Mouse (Mus musculus) retina, postnatal 7 days (tissue): ENCODE results near the gene Dnajb11.

Experiments used
- DNase-seq: peaks from one replicate; pipeline ENCODE4 v3.0.0-alpha.2; 2012; ENCODE audit warnings: low read depth, low spot score

Gene Dnajb11

DNA sequence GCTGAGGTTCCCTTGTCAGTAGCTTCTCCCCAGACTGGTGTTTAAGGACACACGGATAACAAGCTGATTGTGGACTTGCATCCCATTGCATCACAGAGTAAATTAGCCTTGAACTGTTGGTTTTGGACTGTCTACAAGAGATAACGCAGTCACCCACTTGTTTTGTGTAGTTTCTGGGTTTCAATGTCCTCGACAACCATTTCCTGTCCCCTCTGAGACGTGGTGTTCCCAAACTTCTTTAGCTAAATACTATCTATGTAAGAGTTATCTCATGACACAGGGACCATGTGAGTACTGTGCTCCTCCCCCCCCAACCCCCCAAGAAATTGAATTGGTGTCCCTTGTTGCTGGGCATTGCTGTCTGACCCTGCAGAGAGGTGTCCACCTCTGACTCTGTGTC, 23.8 kb downstream of the Dnajb11 start:
- no peak for DNase-seq

DNA sequence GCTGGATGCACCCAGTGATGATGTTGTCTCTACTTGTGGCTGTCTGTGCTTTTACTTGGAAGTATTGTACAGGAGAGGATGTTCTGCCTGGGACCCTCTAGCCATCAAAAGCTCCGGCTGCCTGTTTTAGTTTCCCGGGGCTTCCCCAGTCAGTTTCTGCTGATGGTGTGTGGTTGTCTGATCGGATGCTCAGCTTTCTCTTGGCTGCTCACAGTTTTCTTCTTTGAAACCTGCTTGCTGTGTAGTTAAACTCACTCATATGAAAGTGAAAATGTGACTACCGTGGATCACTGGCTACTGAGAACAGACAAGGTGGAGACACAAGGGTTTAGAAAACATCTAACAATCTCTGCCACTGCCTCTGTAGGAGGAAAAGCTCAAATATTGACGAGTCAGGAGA, 25.8 kb downstream of the Dnajb11 start:
- no peak for DNase-seq

DNA sequence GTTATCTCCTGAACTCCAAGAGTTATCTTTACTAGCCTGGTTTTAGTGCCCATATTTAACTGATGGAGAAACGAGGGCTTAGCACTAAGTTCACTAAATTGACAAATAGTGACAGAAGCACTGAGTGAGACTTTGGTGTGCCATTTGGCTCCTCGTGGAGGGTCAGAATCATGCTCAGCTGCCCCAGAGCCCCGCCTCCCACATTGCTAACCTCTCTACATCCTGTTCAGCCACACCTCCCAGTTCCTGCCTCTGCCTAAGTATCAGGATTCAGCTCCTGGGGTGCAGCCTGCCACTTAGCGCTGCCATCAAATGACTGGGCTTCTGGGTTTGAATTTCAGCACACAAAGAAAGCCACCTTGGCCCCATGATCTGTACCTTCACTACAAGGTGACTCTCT, 27.7 kb downstream of the Dnajb11 start:
- DNase-seq = no peak

DNA sequence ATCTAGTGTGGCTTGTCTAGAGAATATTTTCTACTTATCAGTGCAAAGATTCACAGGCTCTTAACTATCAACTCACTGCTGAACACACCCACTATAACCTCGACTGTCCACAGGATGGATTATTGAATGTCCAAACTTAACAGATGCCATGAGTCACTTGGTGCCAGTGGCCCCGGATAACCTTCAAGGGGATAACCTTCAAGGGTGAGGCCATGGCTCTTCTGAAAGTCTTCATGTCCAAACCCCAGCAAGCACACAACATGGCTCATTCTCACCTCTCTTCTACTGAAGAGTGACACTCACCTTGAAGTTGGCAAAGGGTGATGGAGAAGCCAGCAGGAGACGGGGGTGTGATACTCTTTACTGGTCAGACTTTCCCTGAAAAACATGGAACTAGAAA, 29.1 kb downstream of the Dnajb11 start:
- DNase-seq = no peak

DNA sequence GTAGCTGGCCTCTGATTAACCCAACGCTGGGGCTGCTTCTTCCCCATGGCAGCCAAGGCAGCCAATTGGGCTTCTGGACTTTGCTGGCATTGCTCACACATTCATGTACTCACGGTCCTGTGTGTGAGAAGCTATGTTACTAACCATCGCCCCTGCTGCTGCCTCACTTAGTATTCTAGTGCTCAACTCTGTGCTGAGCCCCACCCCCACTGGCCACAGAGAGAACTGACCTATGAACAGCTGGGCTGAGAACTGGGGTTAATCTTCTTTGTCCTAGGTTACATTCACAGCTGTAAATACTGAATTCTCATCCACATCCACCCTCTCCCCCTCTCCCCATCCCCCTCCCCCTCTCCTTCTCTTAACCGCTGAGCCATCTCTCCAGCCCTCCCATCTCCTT, 31.2 kb downstream of the Dnajb11 start:
- DNase-seq = no peak

DNA sequence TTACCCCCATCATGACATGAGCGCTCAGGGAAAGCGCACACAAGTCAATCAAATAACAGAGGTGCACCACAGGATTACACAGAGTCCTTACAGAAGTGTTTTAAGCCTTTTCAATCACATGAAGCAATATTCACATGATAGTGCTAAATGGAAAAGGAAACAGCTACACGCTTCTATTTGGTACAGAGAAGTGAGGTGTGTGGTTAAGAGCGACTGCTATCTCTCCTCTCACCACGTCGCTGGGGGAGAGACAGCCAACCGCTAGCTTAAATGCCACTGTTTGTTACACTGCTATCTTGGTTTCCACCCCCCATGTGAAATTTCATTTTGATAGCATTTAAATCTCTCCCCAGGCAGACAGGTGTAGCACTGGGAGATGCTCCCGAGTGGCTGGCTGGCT, 32.1 kb downstream of the Dnajb11 start:
- no peak for DNase-seq

DNA sequence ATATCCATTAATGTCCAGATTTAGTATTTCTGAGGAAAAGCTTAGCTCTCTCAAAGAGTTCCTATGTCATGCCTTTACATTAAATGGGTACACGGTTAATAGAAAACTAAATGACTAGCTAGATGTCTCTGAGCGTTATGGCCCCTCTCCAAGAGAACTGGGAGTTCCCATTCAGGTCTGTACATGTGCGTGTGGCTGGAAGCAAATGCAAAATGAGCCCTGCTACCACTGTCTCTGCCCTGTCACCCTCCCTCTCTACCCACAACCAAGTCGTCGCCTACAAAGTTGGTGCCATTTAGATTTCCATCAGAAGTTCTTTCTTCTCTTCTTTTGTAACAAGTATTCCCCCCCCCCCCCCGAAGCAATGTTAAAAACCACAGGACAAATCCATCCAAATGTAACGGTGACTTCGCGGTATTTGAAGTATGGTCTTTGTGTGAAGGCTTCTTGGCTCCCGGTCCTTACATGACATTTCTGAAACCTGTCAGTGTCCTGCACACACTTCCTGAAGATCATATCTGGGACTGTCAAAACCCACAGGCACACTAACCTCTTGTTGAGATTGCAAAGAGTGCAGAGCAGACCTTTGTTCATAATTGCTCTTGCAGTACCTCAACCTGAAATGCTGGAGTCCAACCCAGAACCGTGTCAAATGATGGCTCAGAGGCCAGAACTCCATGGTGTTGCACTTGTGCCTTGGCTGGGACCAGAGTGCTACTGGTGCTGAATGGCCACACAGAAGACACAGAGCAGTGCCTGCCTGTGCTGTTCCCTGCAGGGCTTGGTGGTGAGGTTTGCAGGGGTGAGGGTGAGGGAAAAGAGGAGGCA, 33.3 kb downstream of the Dnajb11 start, which contains the start of gene Ahsg:
Ahsg (plus strand) TSS at position 595 of the 828 bp plus-strand sequence.
- DNase-seq = no peak

DNA sequence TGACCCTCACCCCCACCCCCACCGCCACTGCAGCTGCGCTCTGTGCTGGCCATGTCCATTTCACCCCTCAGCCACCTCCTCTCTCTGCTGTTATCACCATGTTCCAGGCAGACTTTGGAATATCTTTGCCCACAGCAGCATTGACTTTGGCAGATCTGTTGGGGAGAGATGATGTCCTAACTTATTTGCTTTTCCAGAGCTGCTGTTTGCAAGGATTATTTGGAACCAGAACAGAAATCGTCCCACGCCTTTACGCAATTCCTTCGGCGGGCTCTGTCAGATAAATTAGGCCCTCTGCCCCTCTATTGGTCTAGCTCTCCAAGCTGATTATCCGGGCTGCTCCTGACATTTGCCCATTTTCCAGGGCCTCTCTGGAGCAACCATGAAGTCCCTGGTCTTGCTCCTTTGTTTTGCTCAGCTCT, 34.1 kb downstream of the Dnajb11 start:
- DNase-seq = no peak

DNA sequence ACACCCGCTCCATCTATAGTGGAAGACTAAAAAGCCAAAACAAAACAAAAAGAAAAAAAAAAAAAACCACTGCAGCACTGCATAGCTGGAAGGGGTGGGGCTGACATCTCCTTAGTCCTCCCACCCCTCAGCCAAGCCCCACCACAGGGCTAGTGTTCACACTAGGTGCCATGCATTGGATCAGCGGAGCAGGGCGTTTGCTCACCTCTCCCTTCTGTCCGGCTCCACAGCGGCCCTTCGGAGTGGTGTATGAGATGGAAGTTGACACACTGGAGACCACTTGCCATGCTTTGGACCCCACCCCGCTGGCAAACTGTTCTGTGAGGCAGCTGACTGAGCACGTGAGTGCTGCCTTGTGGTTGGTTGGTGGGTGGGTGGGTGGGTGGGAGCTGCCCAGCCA, 36.5 kb downstream of the Dnajb11 start:
- DNase-seq = no peak

DNA sequence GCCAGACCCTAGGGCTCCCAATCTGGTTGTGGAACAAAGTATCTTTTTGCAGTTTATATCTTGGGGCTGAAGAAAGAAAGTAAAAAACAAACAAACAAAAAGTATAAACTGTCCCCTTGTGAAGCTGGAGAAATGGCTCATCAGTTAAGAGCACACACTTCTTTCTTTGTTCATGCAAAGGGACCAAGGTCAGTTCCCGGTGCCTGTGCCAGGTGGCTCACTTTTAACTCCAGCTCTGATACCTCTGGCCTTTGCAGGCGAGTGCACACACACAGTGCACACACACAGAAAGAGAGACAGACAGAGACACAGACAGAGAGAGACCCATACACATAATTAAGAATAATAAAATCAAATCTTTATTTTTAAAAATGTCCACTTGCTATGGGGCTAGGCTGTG, 39.0 kb downstream of the Dnajb11 start:
- no peak for DNase-seq

DNA sequence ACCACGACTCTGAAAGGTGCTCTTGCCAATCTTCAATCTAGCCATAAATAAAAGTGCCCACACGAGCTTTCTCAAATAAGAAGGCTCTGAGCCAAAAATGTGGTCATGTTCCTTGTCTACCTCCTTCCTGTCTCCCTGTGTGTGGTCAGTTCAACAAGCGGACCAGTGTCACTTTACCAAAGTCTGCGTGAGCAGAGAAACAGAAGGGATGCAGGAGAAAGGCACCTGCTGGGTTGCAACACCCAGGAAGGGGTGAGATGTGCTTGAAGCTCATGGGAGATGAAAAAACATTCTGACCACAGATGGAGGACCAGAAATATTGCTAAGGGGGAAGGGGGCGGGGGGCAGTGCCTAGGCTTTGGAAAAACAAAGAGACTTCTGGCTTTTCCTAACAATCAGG, 41.7 kb downstream of the Dnajb11 start:
- DNase-seq = no peak

DNA sequence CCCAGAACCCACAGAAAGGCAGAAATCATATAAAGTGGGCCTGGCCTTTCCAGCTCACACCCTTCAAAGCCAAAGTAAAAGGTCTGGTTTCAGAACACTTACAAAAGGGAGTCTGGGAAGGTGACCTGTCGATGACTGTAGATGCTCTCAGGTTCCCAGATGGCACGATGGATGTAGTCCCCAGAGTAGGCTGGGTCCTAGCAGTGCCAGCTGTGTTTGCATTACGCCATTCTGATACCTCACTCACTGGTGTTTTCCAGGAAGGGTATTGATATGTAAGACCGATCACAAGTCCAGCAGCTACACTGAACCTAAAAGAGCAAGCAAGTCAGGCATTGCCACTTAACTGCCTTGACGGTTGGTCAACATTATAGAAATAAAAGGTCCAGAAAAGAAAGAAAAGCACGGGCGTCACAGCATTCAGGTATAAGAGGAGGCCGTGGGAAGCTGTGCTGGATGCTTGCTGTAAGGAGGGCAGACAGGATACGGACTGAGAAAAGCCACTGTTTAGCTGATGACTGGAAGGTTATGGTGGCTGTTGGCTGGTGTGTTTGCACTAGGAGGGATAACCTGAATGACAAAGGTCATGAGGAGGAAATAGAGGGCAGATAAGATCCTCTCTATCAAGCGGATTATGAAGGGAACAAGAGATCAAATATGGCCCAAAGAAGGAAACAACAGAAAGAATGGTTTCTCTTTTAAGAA, 42.4 kb downstream of the Dnajb11 start:
- no peak for DNase-seq

DNA sequence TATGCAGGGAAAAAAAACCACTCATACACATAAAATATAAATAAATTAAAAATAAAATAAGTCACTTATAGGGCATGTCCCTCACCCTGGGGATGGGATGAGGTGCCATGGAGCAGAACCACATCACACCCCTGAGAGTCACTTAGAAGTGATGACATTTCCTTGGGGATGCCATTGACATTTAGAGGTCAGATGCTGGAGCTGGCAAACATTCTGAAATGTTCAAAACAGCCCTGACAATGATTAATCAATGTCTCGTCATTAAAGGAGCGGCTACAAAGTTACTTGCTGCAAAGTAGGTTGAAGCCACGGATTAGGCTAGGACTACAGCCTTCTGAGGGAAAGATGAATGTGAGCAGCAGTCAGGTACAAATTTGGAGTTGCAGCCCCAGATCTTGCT, 43.7 kb downstream of the Dnajb11 start:
- DNase-seq = no peak

DNA sequence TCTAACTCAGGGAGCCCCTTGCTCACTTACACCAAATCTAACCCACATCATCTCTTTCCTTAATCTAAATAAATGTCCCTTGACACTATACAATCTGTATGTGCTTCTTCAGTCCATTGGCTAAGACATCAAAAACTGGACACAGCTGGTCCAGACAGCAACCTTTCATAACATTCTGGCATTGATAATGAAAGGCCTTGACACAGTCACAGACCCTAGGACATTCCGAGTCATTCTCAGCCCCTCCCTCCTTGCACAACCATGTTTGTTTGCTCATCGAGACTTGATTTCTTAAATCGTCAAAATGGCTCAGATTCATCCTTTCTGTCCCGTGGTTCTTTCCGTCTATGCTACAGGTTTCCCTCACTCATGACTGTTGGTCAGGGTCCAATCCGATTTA, 51.6 kb downstream of the Dnajb11 start:
- DNase-seq = no peak

DNA sequence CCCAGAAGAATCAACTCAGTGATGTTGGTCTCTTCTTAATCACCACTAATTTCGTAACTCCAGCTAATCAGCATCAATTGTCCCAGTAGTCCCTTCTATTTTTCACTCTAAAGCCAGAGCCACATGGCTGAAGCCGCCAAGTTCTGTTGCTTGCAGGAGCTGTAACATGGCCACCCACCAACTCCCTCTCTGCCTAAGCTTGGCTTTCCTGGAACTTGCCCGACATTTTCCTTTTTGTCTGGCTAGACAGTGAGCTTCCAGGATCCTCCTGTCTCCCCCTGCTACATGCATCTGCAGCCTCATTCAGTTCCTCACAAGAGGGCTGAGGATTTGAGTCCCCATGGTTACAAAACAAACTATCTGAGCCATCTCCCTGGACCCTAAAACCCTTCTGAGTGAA, 54.3 kb downstream of the Dnajb11 start:
- DNase-seq = no peak

DNA sequence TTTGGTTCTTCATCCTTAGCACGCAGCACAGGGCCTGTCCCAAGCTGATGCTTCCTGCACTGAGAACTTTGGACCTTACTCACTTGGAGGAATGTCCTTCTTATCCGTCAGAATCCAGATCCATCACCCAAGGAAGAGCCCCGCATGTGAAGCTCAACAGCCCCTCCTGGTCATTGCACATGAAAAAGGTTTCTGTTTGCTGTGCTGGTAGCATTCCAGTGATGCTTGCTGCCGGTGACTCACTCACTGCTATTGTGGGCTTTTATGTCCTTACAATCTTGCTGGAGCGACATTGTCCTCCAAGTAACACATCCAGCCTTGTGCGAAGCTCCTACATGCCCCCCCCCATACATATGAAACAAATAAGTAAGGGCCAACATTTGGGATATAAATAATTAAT, 55.2 kb downstream of the Dnajb11 start:
- DNase-seq = no peak

DNA sequence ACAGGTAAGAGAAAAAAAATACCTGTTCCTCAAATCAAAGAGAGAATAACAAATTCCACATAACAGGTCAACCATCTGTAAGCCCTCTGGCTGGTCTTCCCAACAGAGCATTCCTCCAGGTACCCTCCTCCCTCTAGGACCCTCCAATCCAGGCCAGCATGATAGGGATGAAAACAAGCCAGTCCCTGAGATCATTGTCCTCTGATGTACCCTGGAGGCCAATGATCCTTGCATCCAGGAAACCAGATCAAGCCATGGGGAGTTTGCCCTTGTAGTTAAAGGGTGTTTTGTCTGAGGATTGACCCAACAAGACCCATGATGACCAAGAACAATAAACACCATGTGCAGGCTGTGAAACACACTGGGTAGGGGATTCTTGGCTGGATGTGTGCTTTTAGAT, 56.6 kb downstream of the Dnajb11 start:
- no peak for DNase-seq

DNA sequence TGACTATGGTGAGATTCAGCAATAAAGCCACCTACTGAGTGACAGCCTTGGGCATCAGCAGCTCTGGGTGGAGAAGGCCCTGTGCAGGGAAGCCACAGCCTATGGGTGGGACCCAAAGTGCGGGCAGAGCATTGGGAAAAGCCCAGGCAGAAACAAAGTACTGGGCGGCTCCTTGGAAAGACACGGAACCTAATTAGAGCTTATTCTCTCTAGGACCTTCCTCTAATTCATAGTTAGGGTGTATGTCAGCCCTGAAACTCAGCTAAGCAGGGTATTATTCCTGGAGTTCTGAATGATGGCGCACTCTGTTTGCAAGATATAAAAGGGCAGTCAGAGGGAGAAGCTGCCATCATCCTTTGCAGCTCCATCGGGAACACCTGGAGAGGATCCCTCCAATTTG, 60.4 kb downstream of the Dnajb11 start, which contains the start of gene Fetub:
Fetub (plus strand) TSS at position 301 of the 400 bp plus-strand sequence.
- no peak for DNase-seq

DNA sequence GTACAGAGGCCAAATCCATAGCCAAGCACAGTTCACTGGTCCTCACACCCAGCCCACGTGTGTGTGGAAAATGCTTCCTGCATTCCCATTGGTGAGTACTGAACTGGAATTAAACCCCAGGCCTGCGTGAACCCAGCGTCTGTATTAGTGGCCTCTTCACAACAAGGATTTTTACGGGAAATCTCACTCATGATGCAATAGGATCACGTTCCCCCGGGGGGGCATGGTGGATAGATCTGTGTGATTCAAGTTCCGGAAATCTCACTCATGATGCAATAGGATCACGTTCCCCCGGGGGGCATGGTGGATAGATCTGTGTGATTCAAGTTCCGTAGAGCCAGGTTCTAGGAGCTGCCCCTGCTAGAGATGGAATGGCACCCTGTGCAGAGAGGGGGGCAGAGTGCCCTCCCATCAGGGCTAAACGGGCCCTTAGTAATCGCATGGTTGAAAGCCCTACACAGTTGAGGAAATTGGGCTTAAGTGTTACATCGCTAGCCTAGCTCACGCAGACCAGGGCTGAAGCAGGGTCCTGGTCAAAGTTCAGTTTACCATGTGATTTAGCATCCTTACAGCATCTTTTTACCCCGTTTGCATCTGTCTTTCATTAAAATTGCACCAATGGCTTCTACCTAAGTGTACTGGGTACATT, 61.1 kb downstream of the Dnajb11 start:
- no peak for DNase-seq

DNA sequence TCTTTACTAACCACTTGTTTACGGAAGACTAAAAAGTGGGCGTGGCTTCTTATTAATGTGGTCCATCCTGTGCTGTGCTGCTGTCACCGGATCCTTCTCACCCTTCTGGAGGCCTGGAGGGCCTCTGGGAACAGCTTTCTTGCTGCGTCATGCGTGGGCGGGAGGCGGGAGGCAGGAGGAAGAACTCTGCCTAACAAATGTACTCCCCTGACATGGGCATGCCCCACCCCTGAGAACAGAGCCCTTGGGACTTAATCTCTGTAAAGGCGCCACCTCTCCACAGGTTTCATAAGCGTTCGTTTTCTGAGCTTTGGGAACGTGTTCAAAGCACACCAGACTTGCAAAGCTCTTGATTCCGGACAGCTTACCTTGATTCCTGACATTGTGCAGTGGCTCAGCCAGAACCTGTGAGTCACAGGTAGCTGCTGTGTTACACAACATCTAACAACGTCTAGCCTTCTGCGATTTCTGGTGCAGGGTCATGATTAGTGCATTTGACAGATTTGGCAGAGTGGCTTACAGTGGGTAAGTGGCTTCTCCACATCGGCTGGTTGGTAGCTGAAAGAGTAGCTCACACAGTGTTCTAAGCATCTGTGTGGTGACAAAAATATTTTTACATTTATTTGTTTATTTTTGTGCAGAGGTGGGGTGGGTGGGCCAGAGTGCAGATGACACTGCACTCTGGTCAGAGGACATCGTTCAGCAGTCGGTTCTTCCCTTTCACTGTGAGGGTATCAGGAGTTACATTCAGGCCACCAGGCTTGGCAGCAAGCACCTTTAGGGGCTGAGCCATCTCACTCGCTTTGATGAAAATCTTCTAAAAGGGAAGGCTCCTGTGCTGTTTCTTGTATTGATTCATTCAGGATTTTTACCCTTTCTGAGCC, 62.6 kb downstream of the Dnajb11 start:
- DNase-seq = no peak

DNA sequence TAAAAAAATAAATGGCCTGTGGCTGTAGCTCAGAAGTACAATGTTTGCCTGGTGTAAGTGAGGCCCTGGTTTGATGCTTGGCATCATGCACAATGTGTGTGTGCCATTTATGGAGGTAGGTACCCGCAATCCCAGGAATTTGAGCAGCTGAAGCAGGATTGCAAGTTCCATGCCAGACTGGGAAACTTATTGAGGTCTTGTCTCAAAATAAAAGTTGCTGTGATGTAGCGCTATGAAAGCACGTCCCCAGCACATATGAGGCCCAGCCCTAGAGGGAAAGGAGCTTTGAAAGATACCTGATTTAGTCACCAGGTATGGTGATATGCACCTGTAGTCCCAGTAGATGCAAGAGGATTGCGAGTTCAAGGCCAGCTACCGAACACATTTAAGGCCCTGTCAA, 64.1 kb downstream of the Dnajb11 start:
- no peak for DNase-seq

DNA sequence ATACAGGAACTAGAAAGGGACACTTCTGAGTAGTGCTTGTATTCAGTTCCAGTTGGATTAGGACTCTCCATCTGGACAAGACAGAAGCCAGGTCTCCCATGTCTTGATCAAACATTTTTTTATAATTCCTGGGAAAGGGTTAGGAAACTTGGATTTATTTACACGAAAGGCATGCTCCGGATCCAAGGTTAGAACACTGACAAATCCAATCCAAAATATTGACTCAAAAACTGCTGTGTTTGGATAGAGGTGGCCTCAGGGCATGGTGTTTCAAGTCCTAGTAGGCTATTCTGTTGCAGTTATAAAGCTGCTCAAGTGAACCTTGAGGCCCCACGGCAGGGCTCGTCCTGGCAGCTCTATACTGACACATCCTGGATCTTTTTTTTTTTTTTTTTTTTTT, 64.8 kb downstream of the Dnajb11 start:
- DNase-seq = no peak
